Mouse (Mus musculus) myocyte (in vitro differentiated cells): Measurements from ENCODE around the gene Ndufc2. TPM values are rescaled to one million over a fixed set of nuclear protein-coding genes. Genes with fewer than 3 reads are reported as not detected.

Experiments
- H3K27me3 ChIP-seq: one replicate; pipeline ENCODE4 v1.6.1; 2011; ENCODE audit not compliant: control insufficient read depth, insufficient read depth, insufficient read length
- H3K36me3 ChIP-seq: one replicate; pipeline ENCODE4 v1.6.1; 2011; ENCODE audit not compliant: control insufficient read depth, insufficient read depth
- H3K4me2 ChIP-seq: one replicate; pipeline ENCODE4 v1.6.1; 2011; ENCODE audit warnings: low read depth, control low read depth
- H3K4me3 ChIP-seq: one replicate; pipeline ENCODE4 v1.5.1; 2011; ENCODE audit warnings: mild to moderate bottlenecking, control low read depth, moderate library complexity
- H3K79me2 ChIP-seq: one replicate; pipeline ENCODE4 v1.6.1; 2011; ENCODE audit not compliant: control insufficient read depth, insufficient read depth
- H3ac ChIP-seq: one replicate; pipeline ENCODE4 v1.6.1; 2011; ENCODE audit not compliant: control insufficient read depth, insufficient read length
- CEBPB ChIP-seq: IDR thresholded peaks from 2 replicates; pipeline ENCODE4 v1.6.1; 2011; ENCODE audit warnings: mild to moderate bottlenecking, moderate library complexity; ENCODE audit not compliant: poor library complexity, insufficient read depth, severe bottlenecking
- E2F4 ChIP-seq: IDR thresholded peaks from one replicate; pipeline ENCODE4 v1.6.1; 2011; ENCODE audit warnings: mild to moderate bottlenecking, control low read depth, moderate library complexity; ENCODE audit not compliant: insufficient read depth
- MAX ChIP-seq: IDR thresholded peaks from one replicate; pipeline ENCODE4 v1.6.1; 2011; ENCODE audit warnings: low read depth, mild to moderate bottlenecking, control low read depth
- MYOD1 ChIP-seq, 3 experiments: IDR thresholded peaks; one replicate each; pipeline ENCODE4 v1.6.1; 2011; ENCODE audit warnings: control low read depth in 2 of 3, low read depth in 2 of 3, mild to moderate bottlenecking in 2 of 3, moderate library complexity in 1 of 3; ENCODE audit not compliant: insufficient read length in 2 of 3, control insufficient read depth in 1 of 3
- MYOG ChIP-seq, 3 experiments: IDR thresholded peaks; one replicate each; pipeline ENCODE4 v1.6.1; 2011; ENCODE audit warnings: control low read depth in 2 of 3, low read depth in 2 of 3, mild to moderate bottlenecking in 2 of 3; ENCODE audit not compliant: insufficient read length in 2 of 3, control insufficient read depth in 1 of 3, insufficient read depth in 1 of 3
- POLR2A ChIP-seq: IDR thresholded peaks from one replicate; pipeline ENCODE4 v1.6.1; 2011; ENCODE audit warnings: low read depth, mild to moderate bottlenecking, control low read depth, moderate library complexity; ENCODE audit not compliant: insufficient read length
- POLR2AphosphoS2 ChIP-seq: IDR thresholded peaks from one replicate; pipeline ENCODE4 v1.6.1; 2011; ENCODE audit warnings: low read depth, control low read depth; ENCODE audit not compliant: insufficient read length
- REST ChIP-seq: IDR thresholded peaks from one replicate; pipeline ENCODE4 v1.6.1; 2011; ENCODE audit warnings: mild to moderate bottlenecking, control low read depth, moderate library complexity; ENCODE audit not compliant: insufficient read depth, insufficient read length
- SRF ChIP-seq: IDR thresholded peaks from one replicate; pipeline ENCODE4 v1.6.1; 2011; ENCODE audit warnings: low read depth; ENCODE audit not compliant: control insufficient read depth, insufficient read length
- TCF12 ChIP-seq: IDR thresholded peaks from one replicate; pipeline ENCODE4 v1.6.1; 2011; ENCODE audit warnings: mild to moderate bottlenecking, control low read depth; ENCODE audit not compliant: poor library complexity, insufficient read depth, severe bottlenecking
- TCF3 ChIP-seq: IDR thresholded peaks from one replicate; pipeline ENCODE4 v1.6.1; 2011; ENCODE audit warnings: low read depth, control low read depth; ENCODE audit not compliant: insufficient read length
- USF1 ChIP-seq: IDR thresholded peaks from one replicate; pipeline ENCODE4 v1.6.1; 2011; ENCODE audit warnings: low read depth, mild to moderate bottlenecking, control low read depth, moderate library complexity
- polyA plus RNA-seq: library from polyadenylated mRNA; unstranded; fragments of >200 nt; fragmentation: generic; extraction: Trizol; gene quantifications from one replicate; pipeline ENCODE4 v1.2.1, GENCODE M21; 2012; ENCODE audit warnings: missing spikeins

Ndufc2 gene
- polyA plus RNA-seq, 1 experiment: 211 TPM

DNA sequence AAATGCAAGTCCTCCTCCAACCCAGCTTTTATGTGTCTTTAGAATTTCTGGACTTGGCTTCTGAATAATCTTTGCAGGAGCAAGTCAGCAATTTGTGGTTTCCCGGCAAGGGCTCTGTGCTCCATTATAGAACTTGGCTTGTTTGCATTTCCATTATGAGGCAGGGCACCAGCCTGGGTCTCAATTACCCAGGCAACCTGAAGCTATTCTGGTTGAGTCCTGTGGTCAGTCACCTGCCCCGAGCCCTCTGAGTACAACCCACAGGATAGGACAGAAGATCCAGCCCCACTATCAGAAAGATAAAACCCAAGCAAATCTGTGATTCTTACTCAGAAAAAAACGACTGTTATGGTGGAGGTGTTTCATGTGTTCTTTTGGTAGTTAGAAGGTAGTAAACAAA is 38.8 kb upstream of the Ndufc2 start:
- Histone ChIP-seq H3K79me2 (no peaks in the 10 kb centered on the region), H3K4me3 (no peak overlapping the region), H3ac (no peak overlapping the region), H3K27me3 (no peaks in the 10 kb centered on the region), H3K4me2 (no peak overlapping the region), H3K36me3 (no peaks in the 10 kb centered on the region)
- TF ChIP-seq E2F4 (no peak), POLR2A (no peak), MYOD1 (IDR thresholded peaks at IDR 0.05; ENCODE audit: control insufficient read depth in 1 of 3, insufficient read length in 2 of 3, low read depth in 2 of 3) (no peak), REST (no peak), MAX (no peak), TCF3 (no peak), USF1 (no peak), SRF (no peak)

DNA sequence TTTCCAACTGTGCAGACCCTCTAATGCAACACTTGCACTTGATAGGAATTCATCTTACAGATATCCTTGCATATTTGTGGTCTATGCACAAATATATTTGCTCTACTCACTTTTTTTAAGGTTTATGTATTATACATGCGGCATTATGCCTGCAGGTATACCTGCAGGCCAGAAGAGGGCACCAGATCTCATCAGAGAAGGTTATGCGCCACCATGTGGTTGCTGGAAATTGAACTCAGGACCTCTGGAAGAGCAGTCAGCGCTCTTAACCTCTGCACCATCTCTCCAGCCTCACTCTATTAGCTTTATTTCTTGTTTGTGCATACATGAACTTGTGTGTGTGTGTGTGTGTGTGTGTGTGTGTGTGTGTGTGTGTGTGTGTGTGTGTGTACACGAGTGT is 38.3 kb upstream of the Ndufc2 start:
- Histone ChIP-seq H3K79me2 (no peaks in the 10 kb centered on the region), H3K4me3 (no peak overlapping the region), H3K36me3 (no peaks in the 10 kb centered on the region), H3K27me3 (no peaks in the 10 kb centered on the region), H3K4me2 (no peak overlapping the region), H3ac (no peak overlapping the region)
- TF ChIP-seq SRF: no peak
- no peak for TF ChIP-seq MAX
- TF ChIP-seq MYOD1 (IDR thresholded peaks at IDR 0.05; ENCODE audit: control insufficient read depth in 1 of 3, insufficient read length in 2 of 3, low read depth in 2 of 3): no peak
- TF ChIP-seq REST: no peak
- no peak for TF ChIP-seq MYOG (IDR thresholded peaks at IDR 0.05; ENCODE audit: control insufficient read depth in 1 of 3, insufficient read depth in 1 of 3, insufficient read length in 2 of 3, low read depth in 2 of 3)
- no peak for TF ChIP-seq POLR2AphosphoS2
- TF ChIP-seq CEBPB: no peak
- no peak for TF ChIP-seq TCF12
- TF ChIP-seq USF1: no peak
- TF ChIP-seq E2F4: no peak
- no peak for TF ChIP-seq POLR2A
- no peak for TF ChIP-seq TCF3

DNA sequence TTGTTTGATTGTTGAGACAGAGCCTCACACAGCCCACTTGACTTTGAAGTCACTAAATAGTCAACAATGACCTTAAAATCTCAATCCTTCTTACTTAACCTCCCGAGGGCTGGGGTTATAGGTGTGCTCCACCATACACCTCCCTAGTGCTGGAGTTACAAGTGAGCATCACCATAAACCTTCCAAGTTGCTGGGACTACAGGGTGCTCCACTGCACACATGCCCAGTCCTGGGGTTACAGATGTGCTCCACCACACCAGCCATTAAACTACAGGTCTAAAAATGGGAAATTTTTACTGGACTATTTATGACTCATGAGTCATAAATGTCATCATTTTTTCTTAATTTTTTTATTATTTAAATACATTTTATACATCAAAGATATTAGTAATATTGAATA is 33.9 kb upstream of the Ndufc2 start:
- Histone ChIP-seq H3ac (no peak overlapping the region), H3K79me2 (no peaks in the 10 kb centered on the region), H3K4me2 (no peak overlapping the region), H3K27me3 (no peaks in the 10 kb centered on the region), H3K36me3 (no peaks in the 10 kb centered on the region), H3K4me3 (no peak overlapping the region)
- TF ChIP-seq REST: no peak
- no peak for TF ChIP-seq E2F4
- no peak for TF ChIP-seq MAX
- TF ChIP-seq CEBPB: no peak
- TF ChIP-seq POLR2AphosphoS2: no peak
- no peak for TF ChIP-seq TCF3
- no peak for TF ChIP-seq MYOG (IDR thresholded peaks at IDR 0.05; ENCODE audit: control insufficient read depth in 1 of 3, insufficient read depth in 1 of 3, insufficient read length in 2 of 3, low read depth in 2 of 3)
- no peak for TF ChIP-seq POLR2A
- no peak for TF ChIP-seq TCF12
- no peak for TF ChIP-seq MYOD1 (IDR thresholded peaks at IDR 0.05; ENCODE audit: control insufficient read depth in 1 of 3, insufficient read length in 2 of 3, low read depth in 2 of 3)
- TF ChIP-seq SRF: no peak
- TF ChIP-seq USF1: no peak

DNA sequence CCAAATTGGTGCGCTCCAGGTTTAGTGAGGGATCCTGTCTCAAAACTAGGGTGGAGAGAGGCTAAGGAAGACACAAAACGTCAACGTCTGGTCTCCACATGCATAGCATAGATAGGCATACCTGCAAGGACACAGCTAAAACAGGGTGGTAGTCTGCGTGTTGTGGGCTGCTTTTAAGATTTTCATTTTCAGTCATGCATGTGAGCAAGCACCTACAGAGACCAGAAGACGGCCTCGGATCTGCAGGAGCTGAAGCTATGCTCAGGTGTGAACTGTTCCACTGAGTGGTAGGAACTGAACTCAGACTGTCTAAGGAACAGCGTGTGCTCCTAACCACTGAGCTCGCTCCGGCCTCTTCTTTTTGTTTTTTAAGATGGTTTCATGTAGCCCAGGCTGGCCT is 24.7 kb upstream of the Ndufc2 start:
- no peak overlapping the region for H3ac ChIP-seq
- H3K36me3 ChIP-seq: peaks cover 13% of the 10 kb centered on the region
- H3K79me2 ChIP-seq: peaks cover 8% of the 10 kb centered on the region
- H3K4me3 ChIP-seq: no peak overlapping the region
- TF ChIP-seq TCF3 (no peak), MYOD1 (IDR thresholded peaks at IDR 0.05; ENCODE audit: control insufficient read depth in 1 of 3, insufficient read length in 2 of 3, low read depth in 2 of 3) (no peak), CEBPB (no peak), E2F4 (no peak), MYOG (IDR thresholded peaks at IDR 0.05; ENCODE audit: control insufficient read depth in 1 of 3, insufficient read depth in 1 of 3, insufficient read length in 2 of 3, low read depth in 2 of 3) (no peak), REST (no peak), MAX (no peak), USF1 (no peak), POLR2A (no peak), POLR2AphosphoS2 (no peak), SRF (no peak), TCF12 (no peak)
- no peaks in the 10 kb centered on the region for H3K27me3 ChIP-seq
- no peak overlapping the region for H3K4me2 ChIP-seq

DNA sequence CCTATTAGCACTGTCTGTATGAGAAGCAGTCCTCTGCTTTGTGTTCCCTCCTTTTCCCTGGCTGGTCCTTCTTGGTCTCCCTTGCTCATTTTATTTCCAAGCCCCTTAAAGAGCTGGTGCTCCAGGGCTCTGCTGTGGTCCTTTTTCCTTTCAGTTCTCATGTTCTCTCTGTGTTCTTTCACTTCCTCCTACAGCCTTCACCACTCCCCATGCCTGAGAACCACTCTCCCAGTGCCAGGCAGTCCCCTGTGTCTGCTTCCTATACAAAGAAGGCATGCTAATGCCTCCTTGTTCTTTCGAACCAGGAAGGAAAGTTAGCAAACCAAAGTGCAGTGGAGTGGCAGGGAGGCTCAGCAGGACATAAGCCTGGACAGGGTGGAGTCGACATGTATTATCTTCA is 23.9 kb upstream of the Ndufc2 start:
- Histone ChIP-seq H3ac (no peak overlapping the region), H3K4me3 (no peak overlapping the region), H3K79me2 (peaks cover 8% of the 10 kb centered on the region), H3K27me3 (no peaks in the 10 kb centered on the region), H3K4me2 (no peak overlapping the region), H3K36me3 (peaks cover 14% of the 10 kb centered on the region)
- TF ChIP-seq MYOD1 (IDR thresholded peaks at IDR 0.05; ENCODE audit: control insufficient read depth in 1 of 3, insufficient read length in 2 of 3, low read depth in 2 of 3): no peak
- TF ChIP-seq E2F4: no peak
- no peak for TF ChIP-seq USF1
- TF ChIP-seq SRF: no peak
- no peak for TF ChIP-seq TCF12
- TF ChIP-seq TCF3: no peak
- TF ChIP-seq CEBPB: no peak
- no peak for TF ChIP-seq MYOG (IDR thresholded peaks at IDR 0.05; ENCODE audit: control insufficient read depth in 1 of 3, insufficient read depth in 1 of 3, insufficient read length in 2 of 3, low read depth in 2 of 3)
- TF ChIP-seq REST: no peak
